Mouse (Mus musculus): Measurements from ENCODE around the gene L1cam. TPM values are rescaled to one million over a fixed set of nuclear protein-coding genes. Genes with fewer than 3 reads are reported as not detected.

L1cam gene
- polyA plus RNA-seq, 1 experiment from 2014 or later, result 2.9 TPM

- no peak for ATAC-seq (ENCODE audit: borderline replicate concordance, extremely low read depth, low FRiP score, low TSS enrichment)
- WGBS, result 54% methylated on average over 3 of the region's 3 CpGs
- H3K9ac ChIP-seq, result no peak overlapping the region
- no peaks in the 10 kb centered on the region for H3K4me1 ChIP-seq
- no peaks in the 10 kb centered on the region for H3K9me3 ChIP-seq
- no peak overlapping the region for H3K4me3 ChIP-seq
- no peak overlapping the region for H3K27ac ChIP-seq
- no peak overlapping the region for H3K4me2 ChIP-seq
- 0 out of 2 replicates have a peak, but pooled peaks cover 1% of the 10 kb centered on the region for H3K27me3 ChIP-seq
- no peaks in the 10 kb centered on the region for H3K36me3 ChIP-seq
Measured at GRCm38 (mm10) chrX:73816596-73817314, 79.2 kb downstream of the L1cam start.

GRCm38 (mm10) chrX:73815072-73815471 lies 80.8 kb downstream of the L1cam start:
- no peak; the same call in 1 of the 2 replicates for ATAC-seq (ENCODE audit: borderline replicate concordance, extremely low read depth, low FRiP score, low TSS enrichment)
- WGBS, result 19% methylated on average over 14 of the region's 14 CpGs
- Histone ChIP-seq H3K9me3 (no peaks in the 10 kb centered on the region), H3K4me2 (peak overlapping the region; percentile 53), H3K4me3 (peak overlapping the region; percentile 30), H3K9ac (peak overlapping the region; percentile 32; the same call in 1 of the 2 replicates), H3K36me3 (no peaks in the 10 kb centered on the region), H3K27ac (no peak overlapping the region), H3K27me3 (no peaks in the 10 kb centered on the region), H3K4me1 (no peaks in the 10 kb centered on the region)

GRCm38 (mm10) chrX:73805814-73806213 lies 90.1 kb downstream of the L1cam start:
- H3K9me3 ChIP-seq, result no peaks in the 10 kb centered on the region
- no peak overlapping the region for H3K9ac ChIP-seq
- ATAC-seq (ENCODE audit: borderline replicate concordance, extremely low read depth, low FRiP score, low TSS enrichment), result no peak
- H3K27me3 ChIP-seq, result no peaks in the 10 kb centered on the region
- H3K4me3 ChIP-seq, result no peak overlapping the region
- H3K4me2 ChIP-seq, result no peak overlapping the region
- no peak overlapping the region for H3K27ac ChIP-seq
- 43% methylated on average over 1 of the region's 1 CpGs for WGBS
- no peaks in the 10 kb centered on the region for H3K36me3 ChIP-seq
- H3K4me1 ChIP-seq, result no peaks in the 10 kb centered on the region

Other genes starting within 250 kb of the L1cam start
- 15.7 and 16.1 TPM in 2 replicates for gene Pnck, start 236.0 kb downstream of the L1cam start, polyA plus RNA-seq (2015; fragmentation: Nextera tagmentation; extraction: Ambion mirVana)
- 6.2 and 6.6 TPM in 2 replicates for gene Slc6a8, start 223.0 kb downstream of the L1cam start, polyA plus RNA-seq (2015; fragmentation: Nextera tagmentation; extraction: Ambion mirVana)
- 287 and 292 TPM in 2 replicates for gene Bcap31, start 179.9 kb downstream of the L1cam start, polyA plus RNA-seq (2015; fragmentation: Nextera tagmentation; extraction: Ambion mirVana)
- gene Abcd1, start 179.5 kb downstream of the L1cam start, polyA plus RNA-seq (2015; fragmentation: Nextera tagmentation; extraction: Ambion mirVana), result 23.3 and 25.1 TPM in 2 replicates
- gene Plxnb3, start 139.0 kb downstream of the L1cam start, polyA plus RNA-seq (2015; fragmentation: Nextera tagmentation; extraction: Ambion mirVana), result 0.30 and 0.67 TPM in 2 replicates
- 3.7 and 5.4 TPM in 2 replicates for gene Srpk3, start 121.7 kb downstream of the L1cam start, polyA plus RNA-seq (2015; fragmentation: Nextera tagmentation; extraction: Ambion mirVana)
- gene Idh3g, start 109.2 kb downstream of the L1cam start, polyA plus RNA-seq (2015; fragmentation: Nextera tagmentation; extraction: Ambion mirVana), result 225 and 230 TPM in 2 replicates
- gene Ssr4, start 109.1 kb downstream of the L1cam start, polyA plus RNA-seq (2015; fragmentation: Nextera tagmentation; extraction: Ambion mirVana), result 178 and 183 TPM in 2 replicates
- 0.47 and 0.67 TPM in 2 replicates for gene Pdzd4, start 71.1 kb downstream of the L1cam start, polyA plus RNA-seq (2015; fragmentation: Nextera tagmentation; extraction: Ambion mirVana)
- 0.13 and 0.14 TPM in 2 replicates for gene Avpr2, start 4.0 kb downstream of the L1cam start, polyA plus RNA-seq (2015; fragmentation: Nextera tagmentation; extraction: Ambion mirVana)
- gene Arhgap4, start 25.8 kb upstream of the L1cam start, polyA plus RNA-seq (2015; fragmentation: Nextera tagmentation; extraction: Ambion mirVana), result 2.0 and 4.3 TPM in 2 replicates
- 138 and 143 TPM in 2 replicates for gene Naa10, start 25.8 kb upstream of the L1cam start, polyA plus RNA-seq (2015; fragmentation: Nextera tagmentation; extraction: Ambion mirVana)
- gene Renbp, start 34.7 kb upstream of the L1cam start, polyA plus RNA-seq (2015; fragmentation: Nextera tagmentation; extraction: Ambion mirVana), result 34.1 and 35.1 TPM in 2 replicates
- gene Hcfc1, start 70.3 kb upstream of the L1cam start, polyA plus RNA-seq (2015; fragmentation: Nextera tagmentation; extraction: Ambion mirVana), result 52.9 and 56.8 TPM in 2 replicates
- gene Irak1, start 127.8 kb upstream of the L1cam start, polyA plus RNA-seq (2015; fragmentation: Nextera tagmentation; extraction: Ambion mirVana), result 61.6 and 67.9 TPM in 2 replicates
- not detected in 2 replicates for gene Opn1mw, start 231.4 kb upstream of the L1cam start, polyA plus RNA-seq (2015; fragmentation: Nextera tagmentation; extraction: Ambion mirVana)
- gene Mecp2, start 239.3 kb upstream of the L1cam start, polyA plus RNA-seq (2015; fragmentation: Nextera tagmentation; extraction: Ambion mirVana), result 13.1 and 15.1 TPM in 2 replicates